Mouse (Mus musculus) brain, adult 2 months (tissue): ENCODE data around the gene Olfr591.
"Not testable (repeated sequence)": the region's sequence is repeated elsewhere in the genome, so short reads cannot be mapped to it uniquely, and the experiment has no call there.

Experiments
- DNase-seq: peaks from one replicate; pipeline ENCODE4 v3.0.0; 2011; ENCODE audit warnings: low read depth, low spot score

The Olfr591 gene

DNA sequence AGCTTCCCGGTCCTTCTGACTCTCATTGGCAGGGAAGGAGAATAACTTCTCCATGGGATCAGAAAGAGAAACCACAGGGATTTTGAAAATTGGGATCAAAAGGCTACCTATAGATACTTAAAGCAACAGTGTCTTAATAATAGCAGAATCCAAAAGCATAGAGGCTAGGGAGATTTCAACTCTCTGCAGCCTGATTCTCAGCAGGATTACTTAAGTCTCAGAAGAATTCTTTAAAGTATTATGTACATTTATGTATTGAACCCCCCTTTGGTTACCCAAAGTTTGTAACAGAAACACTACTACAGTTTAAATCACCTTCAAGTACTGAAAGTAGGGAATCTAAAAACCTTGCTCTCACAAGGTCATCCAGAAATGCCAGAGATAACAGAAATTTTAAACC, at the start of gene Olfr591:
Gene Olfr591, minus strand, starts transcription at position 101 of the 400 bp plus-strand sequence.
- DNase-seq: no peak

DNA sequence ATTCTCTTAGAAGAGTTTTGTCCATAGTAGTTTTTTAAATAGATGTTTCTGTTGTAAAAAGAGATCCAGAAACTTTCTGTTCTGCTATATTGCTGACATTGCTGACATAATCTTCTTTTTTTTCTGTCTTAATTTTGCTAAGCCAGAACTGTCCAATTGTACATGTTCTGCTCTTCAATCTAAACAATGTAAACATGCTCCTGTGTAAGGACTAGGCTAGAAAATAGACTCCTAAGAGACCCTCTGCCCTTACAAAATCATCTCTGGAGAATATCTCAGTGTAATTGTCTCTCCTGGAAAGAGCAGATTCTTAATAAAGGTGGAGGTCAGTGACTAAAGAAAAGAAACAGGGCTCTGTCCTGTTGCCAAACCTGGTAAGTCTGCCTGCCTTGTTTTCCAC, 38.6 kb upstream of the Olfr591 start, which contains the start of gene Olfr594:
Gene Olfr594, plus strand, starts transcription at position 301 of the 400 bp plus-strand sequence.
- no peak for DNase-seq

GRCm38 (mm10) chr7:103212050-103212449, 33.9 kb upstream of the Olfr591 start:
- DNase-seq: not testable (repeated sequence)

- no peak for DNase-seq
These were observed 33.4 kb upstream of the Olfr591 start, which contains the start of gene Olfr593 for GRCm38 (mm10) chr7:103211562-103211961. Gene Olfr593, plus strand, starts transcription at chr7:103211862.

DNA sequence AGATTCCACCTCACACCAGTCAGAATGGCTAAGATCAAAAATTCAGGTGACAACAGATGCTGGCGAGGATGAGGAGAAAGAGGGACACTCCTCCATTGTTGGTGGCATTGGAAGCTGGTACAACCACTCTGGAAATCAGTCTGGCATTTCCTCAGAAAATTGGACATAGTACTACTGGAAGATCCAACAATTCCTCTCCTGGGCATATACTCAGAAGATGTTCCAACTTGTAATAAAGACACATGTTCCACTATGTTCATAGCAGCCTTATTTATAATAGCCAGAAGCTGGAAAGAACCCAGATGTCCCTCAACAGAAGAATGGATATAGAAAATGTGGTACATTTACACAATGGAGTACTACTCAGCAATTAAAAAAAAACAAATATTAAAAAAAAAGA, 6.4 kb upstream of the Olfr591 start, which contains the start of gene Olfr592:
Gene Olfr592, plus strand, starts transcription at position 301 of the 400 bp plus-strand sequence.
- not testable (repeated sequence) for DNase-seq

- no peak for DNase-seq
These were observed 8.4 kb downstream of the Olfr591 start for GRCm38 (mm10) chr7:103169697-103170096.

DNA sequence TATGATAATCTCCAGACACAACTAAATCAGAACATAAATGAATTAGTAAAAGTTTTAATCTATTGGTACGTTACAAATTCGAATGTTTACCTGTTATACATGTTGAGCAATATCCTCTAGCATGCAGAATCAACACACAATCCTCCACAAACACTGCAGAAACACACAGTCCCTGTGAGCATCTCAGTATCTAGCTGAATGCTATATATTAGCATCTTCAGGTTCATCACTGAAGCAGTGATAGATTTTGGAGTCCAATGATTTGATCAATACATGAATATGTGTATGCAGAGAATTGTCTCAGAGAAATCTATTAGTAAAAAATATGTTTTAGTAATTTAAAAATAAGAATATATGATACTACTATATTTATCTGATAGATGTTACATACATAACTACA, 21.9 kb downstream of the Olfr591 start, which contains the start of gene Olfr589:
Gene Olfr589, minus strand, starts transcription at position 101 of the 400 bp plus-strand sequence.
- DNase-seq: no peak

DNA sequence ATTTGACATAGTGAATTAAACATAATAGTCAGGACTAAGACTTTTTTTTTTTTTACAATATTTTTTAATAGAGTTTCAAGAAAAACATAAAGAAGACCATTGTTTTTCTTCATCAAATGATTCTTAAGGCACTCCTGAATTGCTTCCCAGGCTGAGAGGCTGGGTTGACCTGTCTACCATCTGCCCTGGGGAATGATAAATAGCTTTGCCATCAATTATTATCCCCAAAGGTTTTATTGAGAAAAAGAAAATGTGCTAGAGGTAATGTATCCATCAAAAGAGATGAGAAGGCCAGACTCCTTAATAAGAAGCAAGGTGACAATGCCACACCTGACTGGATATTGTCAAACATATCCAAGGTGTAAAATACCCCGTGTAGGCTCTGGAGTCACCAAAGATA, 37.6 kb downstream of the Olfr591 start, which contains the start of gene Olfr588-ps1:
Gene Olfr588-ps1, plus strand, starts transcription at position 301 of the 400 bp plus-strand sequence.
- no peak for DNase-seq

GRCm38 (mm10) chr7:103125538-103125937, 52.6 kb downstream of the Olfr591 start, which contains the start of gene Olfr586:
Gene Olfr586, minus strand, starts transcription at chr7:103125638.
- no peak for DNase-seq

DNA sequence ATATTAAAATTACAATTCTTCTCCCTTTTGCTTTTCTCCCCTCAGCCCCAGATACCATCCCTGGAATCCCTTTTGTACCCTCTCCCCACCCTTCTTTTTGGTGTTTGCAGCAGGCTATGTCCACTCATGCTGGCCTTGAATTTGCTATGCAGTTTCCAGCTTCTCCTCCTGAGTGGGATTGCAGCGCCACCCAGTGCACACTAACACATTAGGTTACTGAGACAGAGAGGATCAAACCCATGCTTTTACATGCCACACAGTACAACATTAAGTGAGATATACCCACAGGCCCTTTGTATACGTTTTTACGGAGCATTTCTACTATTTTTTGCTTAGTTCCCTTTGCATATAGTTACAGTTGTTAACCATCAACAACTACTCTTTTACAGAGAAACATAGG, 58.7 kb downstream of the Olfr591 start:
- peak; percentile 8 for DNase-seq
